Mouse (Mus musculus) embryo, embryonic 9.5 days (tissue): ENCODE results near the gene Znrf4.
"Not testable (repeated sequence)": the region's sequence is repeated elsewhere in the genome, so short reads cannot be mapped to it uniquely, and the experiment has no call there.

ENCODE experiments used
- DNase-seq: peaks from one replicate; pipeline ENCODE4 v3.0.0-alpha.2; 2017; ENCODE audit errors: extremely low spot score

Znrf4 gene

DNA sequence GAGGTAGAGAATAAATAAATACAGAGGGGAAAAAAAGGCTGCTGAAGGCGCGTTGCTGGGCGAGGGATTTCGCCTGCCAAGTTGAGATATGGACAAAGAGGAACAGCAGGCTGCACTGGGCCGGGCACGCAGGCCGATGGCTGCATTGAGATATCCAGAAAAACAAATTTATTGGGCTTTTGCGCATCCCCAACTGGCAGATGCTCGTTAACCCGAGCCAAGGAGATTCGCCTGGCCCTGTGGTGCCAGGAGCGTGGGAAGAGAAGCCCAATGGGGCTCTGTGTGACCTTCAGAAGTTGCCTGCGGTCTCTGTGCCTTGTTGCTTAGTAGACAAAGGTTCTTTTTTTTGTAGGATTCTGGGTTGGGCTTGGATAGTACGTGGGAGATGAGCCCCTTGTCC lies 24.0 kb upstream of the Znrf4 start:
- no peak for DNase-seq

GRCm38 (mm10) chr17:56524943-56525342 lies 12.7 kb upstream of the Znrf4 start:
- no peak for DNase-seq

DNA sequence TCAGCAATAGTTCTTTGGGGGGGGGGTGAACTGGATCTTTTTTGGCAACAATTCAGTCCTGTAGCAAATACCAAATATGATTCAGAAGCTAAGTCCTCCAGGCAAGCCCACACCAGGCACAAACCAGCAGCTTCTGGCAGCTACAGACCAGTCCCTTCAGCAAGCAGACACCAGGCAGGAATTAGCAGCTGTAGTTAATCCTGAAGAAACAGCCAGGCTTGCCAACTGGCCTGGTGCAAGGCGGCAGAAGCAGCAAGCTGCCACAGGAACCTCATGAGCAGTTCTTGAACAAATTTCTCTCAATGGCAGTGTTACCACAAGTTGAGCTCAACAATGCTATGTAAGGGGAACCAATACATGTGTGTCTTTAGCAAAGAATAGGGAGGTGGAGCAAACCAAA lies 10.5 kb upstream of the Znrf4 start:
- no peak for DNase-seq

DNA sequence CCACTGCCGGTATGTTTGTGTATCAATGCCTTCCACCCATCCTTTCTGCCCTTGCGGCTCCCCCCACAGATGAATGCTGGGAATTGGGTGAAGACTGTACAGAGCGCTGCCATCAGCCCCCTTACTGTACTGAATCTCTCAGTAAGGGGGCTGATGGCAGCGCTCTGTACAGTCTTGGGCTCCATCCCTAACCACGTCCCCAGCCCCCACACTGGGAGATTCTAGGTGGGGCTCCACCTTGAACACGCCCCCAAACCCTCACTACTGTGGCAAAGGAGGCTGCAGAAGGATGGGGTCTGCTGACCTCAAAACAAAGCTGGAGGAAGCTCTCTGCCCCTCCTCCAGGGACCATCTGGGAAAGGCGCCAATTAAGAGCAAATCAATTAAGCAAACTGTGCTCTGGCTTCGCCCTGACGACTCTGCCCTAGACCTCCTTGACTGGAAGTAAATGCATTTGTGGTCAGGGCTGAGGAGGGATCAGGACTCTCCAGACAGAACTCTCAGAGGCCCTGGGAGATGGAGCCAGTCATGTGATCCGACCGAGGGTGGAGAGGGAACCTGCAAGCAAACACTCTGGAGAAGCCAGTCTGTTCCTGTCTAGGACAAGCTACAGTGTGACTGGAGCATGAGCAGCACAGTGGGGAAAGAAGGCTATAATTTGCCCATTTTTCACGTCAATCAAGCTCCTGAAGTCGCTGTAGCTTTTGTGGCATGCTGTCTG lies 3.6 kb upstream of the Znrf4 start:
- no peak for DNase-seq

GRCm38 (mm10) chr17:56514916-56515315 lies 2.7 kb upstream of the Znrf4 start:
- no peak for DNase-seq

DNA sequence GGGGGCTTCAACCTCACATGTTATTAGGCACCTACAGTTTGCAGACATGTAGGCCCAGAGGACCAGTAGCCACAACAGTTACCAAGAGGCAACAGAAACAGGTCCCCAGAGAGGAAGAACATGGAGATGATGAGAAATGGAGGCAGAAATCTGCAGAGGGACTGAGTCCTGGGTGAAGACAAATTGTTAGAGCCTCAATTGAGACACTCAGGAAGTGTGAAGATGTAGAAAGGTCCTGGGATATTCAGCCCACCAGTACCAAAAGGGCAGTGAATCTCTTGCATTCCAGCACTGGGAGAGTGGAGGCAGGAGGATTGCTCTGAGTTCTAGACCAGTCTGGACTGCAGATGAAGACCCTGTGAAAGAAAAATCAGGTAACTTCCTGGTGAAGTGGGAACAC lies 2.1 kb upstream of the Znrf4 start:
- no peak for DNase-seq

GRCm38 (mm10) chr17:56511707-56512090 lies 532 bp downstream of the Znrf4 start:
- DNase-seq, result no peak

DNA sequence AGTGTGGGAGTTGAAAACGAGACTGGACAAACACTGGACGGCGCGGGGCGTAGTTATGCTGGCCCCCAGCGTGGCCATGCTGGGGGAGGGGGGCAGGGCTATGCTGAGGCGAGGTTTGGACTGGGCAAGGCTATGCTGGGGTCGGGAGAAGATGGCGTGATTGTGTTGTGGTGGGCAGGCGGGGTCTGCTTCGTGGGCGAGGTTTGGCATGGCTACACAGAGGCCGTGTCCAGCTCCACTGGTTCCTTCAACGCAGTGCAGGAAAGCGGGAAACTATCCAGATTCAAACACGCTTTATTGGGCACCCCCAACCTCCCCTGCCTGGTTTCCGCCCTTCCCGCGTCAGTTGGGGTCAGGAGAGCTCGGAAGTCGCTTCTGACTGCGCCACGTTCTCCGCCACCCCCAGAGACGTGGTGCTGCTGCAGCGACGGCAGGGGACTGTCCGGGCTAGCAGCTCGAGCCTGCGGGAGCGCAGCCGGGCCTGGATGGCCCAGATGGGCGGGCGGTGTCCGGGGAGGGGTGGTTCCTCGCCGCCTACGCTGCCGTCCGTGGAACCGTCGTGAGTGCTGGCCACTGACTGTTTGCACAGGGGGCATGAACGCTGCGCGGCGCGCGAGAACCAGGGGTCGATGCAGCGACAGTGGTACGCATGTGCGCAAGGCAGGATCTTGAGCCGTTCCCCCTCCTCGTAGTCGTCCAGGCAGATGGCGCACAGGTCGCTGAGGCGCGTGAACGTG lies 1.1 kb downstream of the Znrf4 start:
- peak; percentile 33 for DNase-seq

DNA sequence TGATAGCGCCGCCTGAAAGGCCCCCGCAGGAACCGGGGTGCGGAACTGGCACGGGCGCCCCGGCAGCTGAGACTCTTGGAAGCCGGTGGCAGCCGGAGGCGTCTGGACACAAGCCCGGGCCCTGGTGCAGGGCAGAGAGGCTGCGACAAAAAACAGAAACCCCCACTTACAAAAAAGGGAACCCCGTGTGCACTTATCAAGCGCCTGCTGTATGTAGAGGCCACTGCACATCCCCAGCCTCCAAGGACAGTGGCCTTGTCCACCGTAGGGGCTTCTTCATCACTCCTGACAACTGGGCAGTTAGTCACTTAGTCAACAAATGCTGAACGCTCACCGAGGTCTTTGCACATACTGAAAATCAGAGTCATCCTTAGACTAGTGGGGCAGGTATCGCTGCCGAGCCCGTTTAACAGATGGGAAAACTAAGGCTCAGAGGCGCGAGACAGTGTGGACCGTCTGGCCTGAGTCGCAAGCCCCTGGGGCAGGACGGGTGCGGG lies 1.7 kb downstream of the Znrf4 start:
- DNase-seq, result no peak

- DNase-seq, result peak; percentile 79
Observed at GRCm38 (mm10) chr17:56509707-56510472, 2.3 kb downstream of the Znrf4 start.

GRCm38 (mm10) chr17:56509021-56509640 lies 3.1 kb downstream of the Znrf4 start:
- DNase-seq, result no peak

DNA sequence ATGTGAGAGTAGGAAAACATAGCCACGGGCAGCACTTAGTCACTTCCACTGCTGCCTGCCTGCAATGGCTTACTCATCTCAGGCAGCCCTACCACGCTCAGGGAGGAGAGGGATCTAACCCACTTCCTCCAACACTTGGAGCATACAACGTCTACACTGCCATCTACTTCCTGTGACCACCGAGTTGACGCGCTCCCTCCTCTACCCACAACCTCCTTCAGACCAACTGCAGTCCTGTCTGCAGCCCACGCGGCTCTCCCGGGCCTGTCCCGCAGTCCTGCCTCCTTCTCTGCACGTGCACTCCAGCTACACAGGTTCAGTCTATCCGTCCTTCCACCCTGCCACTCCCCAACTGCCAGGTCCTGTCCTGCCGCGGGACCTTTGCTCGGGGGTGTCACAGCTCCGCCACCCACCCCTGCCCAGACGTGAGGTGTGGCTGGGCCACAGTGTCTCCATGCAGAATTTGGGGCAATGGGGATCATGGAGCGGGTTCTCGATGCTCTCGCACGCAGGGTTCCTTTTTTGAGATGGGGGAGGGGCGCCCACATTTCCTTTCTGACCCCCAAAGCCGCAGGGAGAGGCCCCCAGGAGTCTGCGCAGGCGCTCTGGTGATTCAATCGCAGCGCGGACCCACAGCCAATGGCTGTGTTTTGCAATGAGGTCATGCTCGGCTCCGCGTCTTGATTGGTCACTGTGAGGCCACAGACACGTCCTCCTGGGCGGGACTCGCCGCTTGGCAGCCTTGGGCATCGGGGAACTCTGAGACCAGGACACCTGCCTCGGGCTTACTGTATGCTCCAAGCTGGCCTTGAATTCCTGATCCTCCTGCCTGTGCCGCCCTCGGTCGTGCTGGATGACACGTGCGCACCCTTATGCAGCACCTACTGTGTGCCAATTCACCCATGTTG lies 4.8 kb downstream of the Znrf4 start:
- DNase-seq, result peak; percentile 91

- DNase-seq, result no peak
Observed at GRCm38 (mm10) chr17:56506417-56507065, 5.7 kb downstream of the Znrf4 start.

DNA sequence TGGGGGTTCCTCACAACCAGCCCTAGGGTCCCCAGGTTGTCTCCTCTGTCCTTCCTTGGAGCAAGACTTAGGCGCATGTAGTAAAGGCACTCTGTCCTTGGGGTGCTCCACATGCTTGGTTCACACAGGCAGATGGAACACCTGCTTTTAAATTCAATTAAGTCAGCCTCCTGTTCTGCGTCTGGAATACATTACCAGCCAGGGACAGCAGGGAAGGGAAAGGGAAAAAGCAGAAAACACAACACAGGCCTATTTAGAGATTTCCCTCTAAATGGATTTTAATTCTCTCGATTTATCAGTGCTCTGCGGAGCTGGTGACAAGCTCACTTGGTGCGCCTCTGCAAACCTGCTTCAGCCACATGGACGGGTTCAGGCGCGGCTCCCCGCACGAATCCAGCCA lies 6.8 kb downstream of the Znrf4 start:
- no peak for DNase-seq

DNA sequence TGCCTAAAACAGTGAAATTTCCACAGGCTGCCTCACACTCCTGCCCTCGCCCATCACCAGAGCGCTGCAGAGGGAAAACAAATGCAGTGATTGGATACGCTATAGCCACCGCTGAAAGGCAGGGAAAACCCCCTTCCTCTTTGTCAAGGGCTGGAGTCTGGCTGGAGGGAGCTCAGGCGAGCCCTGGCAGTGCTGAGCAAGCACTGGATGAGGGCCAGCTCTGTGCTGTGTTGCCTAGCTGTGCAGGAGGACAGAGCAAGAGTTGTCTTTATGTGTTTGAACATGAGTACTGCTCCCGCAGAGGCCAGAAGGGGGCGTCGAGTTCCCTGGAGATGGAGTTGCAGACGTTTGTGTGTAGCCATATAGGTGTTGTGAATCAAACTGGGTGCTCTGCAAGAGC lies 9.7 kb downstream of the Znrf4 start:
- DNase-seq, result no peak

DNA sequence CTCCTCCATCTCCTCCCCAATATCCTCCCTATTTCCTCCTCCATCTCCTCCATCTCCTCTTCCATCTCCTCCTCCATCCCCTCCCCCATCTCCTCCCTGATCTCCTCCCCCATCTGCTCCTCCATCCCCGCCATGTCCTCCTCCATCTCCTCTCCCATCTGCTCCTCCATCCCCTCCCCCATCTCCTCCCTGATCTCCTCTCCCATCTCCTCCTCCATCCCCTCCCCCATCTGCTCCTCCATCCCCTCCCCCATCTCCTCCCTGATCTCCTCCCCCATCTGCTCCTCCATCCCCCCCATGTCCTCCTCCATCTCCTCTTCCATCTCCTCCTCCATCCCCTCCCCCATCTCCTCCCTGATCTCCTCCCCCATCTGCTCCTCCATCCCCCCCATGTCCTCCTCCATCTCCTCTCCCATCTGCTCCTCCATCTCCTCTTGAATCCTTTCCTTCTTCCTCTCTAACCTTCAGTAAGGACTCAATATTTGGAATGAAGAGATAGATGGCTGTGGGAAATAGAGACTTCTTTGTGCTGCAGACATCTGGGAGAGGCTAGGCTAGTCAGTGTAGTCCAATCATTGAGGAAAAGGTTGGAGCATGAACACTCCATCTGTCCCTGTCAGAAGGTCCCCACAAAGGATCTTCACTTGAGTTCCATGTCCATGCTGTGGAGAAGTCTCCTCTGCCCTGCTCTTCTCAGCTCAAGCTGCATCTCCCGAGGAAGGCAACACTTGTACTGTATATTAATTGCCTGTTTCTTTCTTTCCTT lies 10.4 kb downstream of the Znrf4 start:
- DNase-seq, result not testable (repeated sequence)

DNA sequence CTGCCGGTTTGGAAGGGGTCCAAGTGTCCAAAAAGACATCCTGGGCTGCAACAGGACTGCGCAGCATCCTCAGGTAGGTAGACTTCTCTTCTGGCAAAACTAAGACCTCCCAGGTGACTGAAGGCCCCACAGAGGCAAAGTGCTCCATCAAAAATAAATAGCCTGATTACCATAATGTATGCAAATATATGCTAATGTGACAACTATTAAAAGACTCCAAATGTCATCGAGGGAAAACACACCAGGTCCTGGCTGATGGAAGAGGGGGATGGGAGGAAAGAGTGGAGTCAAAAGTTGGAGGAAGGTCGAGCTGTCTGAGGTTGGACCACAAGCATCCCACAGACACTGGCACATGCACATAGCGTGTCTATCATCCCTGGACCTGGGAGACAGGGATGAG lies 13.0 kb downstream of the Znrf4 start:
- DNase-seq, result no peak

DNA sequence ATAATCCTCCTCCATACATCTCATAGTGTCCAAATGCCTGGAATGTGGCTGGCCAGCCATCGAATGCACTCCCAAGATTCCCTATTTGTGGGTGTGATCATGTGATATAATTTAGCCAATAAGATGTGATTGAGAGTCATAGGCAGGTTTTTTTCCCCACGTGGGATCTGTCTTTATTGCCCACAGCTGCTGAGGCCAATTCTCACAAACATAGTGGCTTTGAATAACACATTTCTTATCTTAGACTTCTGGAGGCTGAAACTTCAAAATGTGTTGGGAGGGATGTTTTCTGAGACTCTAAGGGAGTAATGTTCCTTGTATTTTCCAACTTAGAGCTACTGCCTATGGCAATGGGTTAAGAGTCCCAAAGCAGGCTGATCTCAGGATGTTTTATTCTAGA lies 17.8 kb downstream of the Znrf4 start:
- no peak for DNase-seq

DNA sequence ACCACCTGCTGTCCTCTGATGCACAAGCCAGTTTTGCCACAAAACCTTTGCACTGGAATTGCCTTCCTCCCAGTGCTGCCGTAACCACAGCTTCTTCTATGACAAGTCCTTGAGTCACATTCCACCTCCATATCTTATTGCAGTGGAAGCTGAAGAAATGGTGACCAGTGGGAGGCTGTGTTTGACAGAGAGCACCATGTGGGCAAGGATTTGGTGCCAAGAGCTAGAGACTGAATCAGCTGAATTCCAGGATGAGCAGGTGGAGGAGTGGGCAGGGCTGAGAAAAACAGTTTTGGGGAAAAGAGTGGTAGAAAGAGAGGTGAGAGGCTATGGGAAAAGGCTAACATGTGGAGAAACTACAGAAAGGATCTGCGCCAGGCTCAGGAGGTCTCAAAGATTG lies 18.4 kb downstream of the Znrf4 start:
- DNase-seq, result no peak
